Mouse (Mus musculus) hindbrain, postnatal 0 days (tissue): ENCODE results near the gene Agfg1. TPM values are rescaled to one million over a fixed set of nuclear protein-coding genes. Genes with fewer than 3 reads are reported as not detected.
A peak's percentile ranks its signal among the peaks of the same experiment; 100 is the strongest.

Experiments used
- ATAC-seq: fragments of 200-750 bp; cut with Nextera tagmentation; 2 replicates; pipeline ENCODE4 v1.8.0; 2017; ENCODE audit warnings: mild to moderate bottlenecking, moderate TSS enrichment, moderate library complexity
- DNase-seq: peaks from one replicate; pipeline ENCODE4 v3.0.0-alpha.2; 2015; ENCODE audit warnings: low spot score
- H3K27ac ChIP-seq: fragments of 300-500 bp; sonication (generic); 2 replicates; pipeline ENCODE4 v1.5.1; 2014; ENCODE audit warnings: mild to moderate bottlenecking
- H3K27me3 ChIP-seq: fragments of 300-500 bp; sonication (generic); 2 replicates; pipeline ENCODE4 v1.6.1; 2014; ENCODE audit warnings: low read length, mixed read lengths; ENCODE audit not compliant: insufficient read depth
- H3K36me3 ChIP-seq: fragments of 300-500 bp; sonication (generic); 2 replicates; pipeline ENCODE4 v1.6.1; 2014; ENCODE audit warnings: low read length, mixed read lengths; ENCODE audit not compliant: insufficient read depth
- H3K4me1 ChIP-seq: fragments of 300-500 bp; sonication (generic); 2 replicates; pipeline ENCODE4 v1.6.1; 2014; ENCODE audit warnings: antibody characterized with exemption, low read length, mixed read lengths; ENCODE audit not compliant: insufficient read depth
- H3K4me2 ChIP-seq: fragments of 300-500 bp; sonication (generic); 2 replicates; pipeline ENCODE4 v1.6.1; 2014; ENCODE audit warnings: low read depth, mild to moderate bottlenecking, low read length, moderate library complexity, mixed read lengths
- H3K4me3 ChIP-seq: fragments of 300-500 bp; sonication (generic); 2 replicates; pipeline ENCODE4 v1.5.1; 2014; ENCODE audit warnings: low read length
- H3K9ac ChIP-seq: fragments of 300-500 bp; sonication (generic); replicated peaks from 2 replicates; pipeline ENCODE4 v1.6.1; 2014; ENCODE audit warnings: mild to moderate bottlenecking, low read length, moderate library complexity, mixed read lengths
- H3K9me3 ChIP-seq: fragments of 300-500 bp; sonication (generic); 2 replicates; pipeline ENCODE4 v1.6.1; 2016; ENCODE audit warnings: low read length, mixed read lengths
- CTCF ChIP-seq: IDR thresholded peaks from 2 replicates; pipeline ENCODE4 v1.5.1; 2016; ENCODE audit warnings: antibody characterized with exemption, control low read depth, low read depth
- WGBS: fragments of 180-500 bp; shearing (Covaris S2); extraction: QIAGEN DNeasy Blood & Tissue Kit; methylation state at CpG from one replicate; pipeline ENCODE4 v1.1.7; 2014; 5-methylcytosine and 5-hydroxymethylcytosine counted together
- polyA plus RNA-seq: library from polyadenylated mRNA; unstranded; fragments of >200 nt; fragmentation: Nextera tagmentation; extraction: Ambion mirVana; gene quantifications from 2 replicates; pipeline ENCODE4 v1.2.1, GENCODE M21; 2015
- total RNA-seq: library from RNA; depleted of rRNA; stranded (reverse); fragments of >200 nt; gene quantifications from 2 replicates; pipeline ENCODE4 v1.2.3, GENCODE M21; 2014

Agfg1 gene
- total and polyA plus RNA-seq, 2 experiments from 2014 or later, result 20.7 to 98.6 TPM

GRCm38 (mm10) chr1:82797088-82797487 is 42.2 kb upstream of the Agfg1 start:
- 94% methylated on average over 4 of the region's 4 CpGs for WGBS

GRCm38 (mm10) chr1:82798304-82798703 is 41.0 kb upstream of the Agfg1 start:
- ATAC-seq, result no peak
- WGBS, result 57% methylated on average over 5 of the region's 5 CpGs
- no peak for TF ChIP-seq CTCF

More at GRCm38 (mm10) chr1:82797088-82797487, 42.2 kb upstream of the Agfg1 start:
- no peak overlapping the region for H3K27ac ChIP-seq
- H3K4me2 ChIP-seq, result no peak overlapping the region
- no peak for TF ChIP-seq CTCF
- H3K4me1 ChIP-seq, result no peaks in the 10 kb centered on the region
- H3K36me3 ChIP-seq, result no peaks in the 10 kb centered on the region
- ATAC-seq (no peak), DNase-seq (no peak)
- no peak overlapping the region for H3K9ac ChIP-seq
- no peaks in the 10 kb centered on the region for H3K27me3 ChIP-seq
- H3K4me3 ChIP-seq, result no peak overlapping the region
- H3K9me3 ChIP-seq, result no peaks in the 10 kb centered on the region

GRCm38 (mm10) chr1:82798922-82799321 is 40.4 kb upstream of the Agfg1 start:
- 81% methylated on average over 4 of the region's 4 CpGs for WGBS
- Histone ChIP-seq H3K4me1 (no peaks in the 10 kb centered on the region), H3K9me3 (no peaks in the 10 kb centered on the region), H3K4me2 (no peak overlapping the region), H3K36me3 (no peaks in the 10 kb centered on the region), H3K27me3 (no peaks in the 10 kb centered on the region), H3K9ac (no peak overlapping the region), H3K4me3 (no peak overlapping the region), H3K27ac (no peak overlapping the region)
- no peak for DNase-seq
- no peak for ATAC-seq
- TF ChIP-seq CTCF, result no peak

More at GRCm38 (mm10) chr1:82798304-82798703, 41.0 kb upstream of the Agfg1 start:
- no peak overlapping the region for H3K9ac ChIP-seq
- no peak overlapping the region for H3K4me3 ChIP-seq
- no peak for DNase-seq
- H3K27ac ChIP-seq, result no peak overlapping the region
- no peaks in the 10 kb centered on the region for H3K36me3 ChIP-seq
- no peak overlapping the region for H3K4me2 ChIP-seq
- no peaks in the 10 kb centered on the region for H3K9me3 ChIP-seq
- no peaks in the 10 kb centered on the region for H3K4me1 ChIP-seq
- no peaks in the 10 kb centered on the region for H3K27me3 ChIP-seq

- DNase-seq (no peak), ATAC-seq (no peak)
- peak overlapping the region; percentile 2; the same call in 1 of the 2 replicates for H3K4me2 ChIP-seq
- no peak overlapping the region for H3K9ac ChIP-seq
- no peaks in the 10 kb centered on the region for H3K27me3 ChIP-seq
- H3K4me1 ChIP-seq, result no peaks in the 10 kb centered on the region
- H3K4me3 ChIP-seq, result no peak overlapping the region
- no peaks in the 10 kb centered on the region for H3K9me3 ChIP-seq
- H3K36me3 ChIP-seq, result no peaks in the 10 kb centered on the region
- no peak for TF ChIP-seq CTCF
- 53% methylated on average over 12 of the region's 12 CpGs for WGBS
- no peak overlapping the region for H3K27ac ChIP-seq
Observed at GRCm38 (mm10) chr1:82801105-82801783, 38.0 kb upstream of the Agfg1 start.

GRCm38 (mm10) chr1:82803608-82804007 is 35.7 kb upstream of the Agfg1 start:
- no peak overlapping the region for H3K4me3 ChIP-seq
- no peaks in the 10 kb centered on the region for H3K36me3 ChIP-seq
- WGBS, result 81% methylated on average over 7 of the region's 7 CpGs
- ATAC-seq (no peak), DNase-seq (no peak)
- no peaks in the 10 kb centered on the region for H3K9me3 ChIP-seq
- H3K4me1 ChIP-seq, result no peaks in the 10 kb centered on the region
- H3K9ac ChIP-seq, result no peak overlapping the region
- no peak overlapping the region for H3K27ac ChIP-seq
- H3K27me3 ChIP-seq, result no peaks in the 10 kb centered on the region
- H3K4me2 ChIP-seq, result no peak overlapping the region
- peak; percentile 64 for TF ChIP-seq CTCF

GRCm38 (mm10) chr1:82804059-82804458 is 35.2 kb upstream of the Agfg1 start:
- no peaks in the 10 kb centered on the region for H3K4me1 ChIP-seq
- 94% methylated on average over 1 of the region's 1 CpGs for WGBS
- H3K4me2 ChIP-seq, result no peak overlapping the region
- ATAC-seq (no peak), DNase-seq (no peak)
- H3K9ac ChIP-seq, result no peak overlapping the region
- no peaks in the 10 kb centered on the region for H3K9me3 ChIP-seq
- no peaks in the 10 kb centered on the region for H3K36me3 ChIP-seq
- H3K27ac ChIP-seq, result no peak overlapping the region
- TF ChIP-seq CTCF, result no peak
- no peak overlapping the region for H3K4me3 ChIP-seq
- no peaks in the 10 kb centered on the region for H3K27me3 ChIP-seq

- DNase-seq (no peak), ATAC-seq (no peak)
- WGBS, result 56% methylated on average over 8 of the region's 8 CpGs
- Histone ChIP-seq H3K9ac (no peak overlapping the region), H3K27me3 (no peaks in the 10 kb centered on the region), H3K36me3 (no peaks in the 10 kb centered on the region), H3K4me3 (no peak overlapping the region), H3K4me1 (no peaks in the 10 kb centered on the region), H3K27ac (no peak overlapping the region), H3K4me2 (no peak overlapping the region), H3K9me3 (no peaks in the 10 kb centered on the region)
- TF ChIP-seq CTCF, result no peak
Observed at GRCm38 (mm10) chr1:82806391-82806790, 32.9 kb upstream of the Agfg1 start.
